Mouse (Mus musculus): ENCODE measurements around the gene Zrsr1. TPM values are rescaled to one million over a fixed set of nuclear protein-coding genes. Genes with fewer than 3 reads are reported as not detected.

Gene Zrsr1
- 6.4 and 7.3 TPM in 2 replicates for total RNA-seq (2014; fragmentation: Nextera tagmentation)
- total RNA-seq (2017) = 16.3 and 23.6 TPM in 2 replicates

DNA sequence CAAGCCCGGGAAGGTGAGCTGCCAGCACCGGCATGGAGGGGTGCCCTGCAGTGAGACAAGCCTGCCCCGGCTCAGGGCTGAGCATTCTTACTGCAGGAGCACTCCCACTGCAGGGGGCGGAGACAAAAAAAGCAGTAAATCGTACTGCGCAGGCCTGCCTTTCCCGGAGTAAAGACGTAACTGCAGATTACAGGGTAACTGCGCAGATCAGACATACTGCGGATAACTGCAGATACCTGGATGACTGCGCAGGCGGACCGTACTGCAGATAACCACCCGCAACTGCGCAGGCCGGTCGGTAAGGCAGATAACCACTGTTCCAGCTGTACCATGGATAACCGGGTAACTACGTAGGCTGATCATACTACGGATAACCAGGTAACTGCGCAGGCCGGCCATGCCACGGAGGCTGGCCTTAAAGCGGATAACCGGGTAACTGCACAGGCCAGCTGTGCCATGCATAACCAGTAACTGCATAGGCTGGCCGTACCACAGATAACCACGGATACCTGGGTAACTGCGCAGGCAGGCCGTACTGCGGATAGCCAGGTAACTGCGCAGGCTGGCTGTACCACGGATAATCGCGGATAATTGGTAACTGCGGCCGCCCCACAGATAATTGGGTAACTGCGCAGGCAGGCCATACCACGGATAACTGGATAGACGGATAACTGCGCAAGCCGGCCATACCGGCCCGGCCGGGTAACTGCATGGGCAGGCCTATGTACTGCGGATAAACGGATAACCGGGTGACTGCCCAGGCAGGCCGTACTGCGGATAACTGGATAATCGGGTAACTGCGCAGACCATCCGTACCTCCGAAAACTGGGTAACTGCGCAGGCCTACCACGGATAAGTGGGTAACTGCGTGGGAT, at the start of gene Zrsr1:
Zrsr1 (plus strand) TSS at position 171 of the 875 bp plus-strand sequence.
- peak; percentile 79 for ATAC-seq (replicated peaks; ENCODE audit: low FRiP score, low TSS enrichment, poor library complexity, severe bottlenecking)

DNA sequence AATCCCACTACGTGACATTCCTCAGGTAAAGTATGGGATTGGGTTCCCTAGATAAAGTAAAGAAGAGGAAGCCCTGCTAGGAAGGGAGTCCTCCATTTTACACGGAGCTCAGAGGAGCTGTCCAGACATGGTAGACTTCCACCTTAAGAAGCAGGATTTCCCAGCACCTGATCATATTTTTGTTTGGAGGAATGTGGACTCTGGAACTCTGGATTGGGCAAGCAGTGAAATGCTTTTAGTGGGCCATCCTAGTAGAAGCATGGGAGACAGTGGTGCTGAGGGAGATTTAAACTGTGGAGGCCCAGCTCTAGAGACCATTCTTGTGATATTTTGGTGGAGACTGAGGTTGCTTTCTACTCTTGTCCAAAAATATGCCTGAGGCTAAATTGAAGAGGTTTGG, 49.3 kb upstream of the Zrsr1 start:
- no peak for ATAC-seq (replicated peaks; ENCODE audit: low FRiP score, low TSS enrichment, poor library complexity, severe bottlenecking)

DNA sequence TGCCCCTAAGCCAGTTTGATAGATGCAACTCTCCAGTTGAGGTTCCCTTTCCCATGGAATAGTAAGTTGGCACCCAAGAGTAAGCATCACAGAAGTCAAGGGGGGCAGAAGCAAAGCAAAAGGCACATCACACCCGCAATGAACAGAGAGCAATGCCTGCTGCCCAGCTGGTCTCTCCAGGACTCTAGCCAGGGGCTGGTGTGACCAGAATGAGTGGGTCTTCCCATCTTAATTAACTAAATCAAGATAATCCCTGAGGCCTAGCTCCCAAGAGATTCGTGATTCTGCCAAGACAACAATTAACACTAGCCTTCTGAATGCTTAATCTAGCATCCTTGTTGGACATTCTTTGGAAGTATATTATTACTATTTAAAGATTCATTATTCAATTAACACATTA, 48.2 kb upstream of the Zrsr1 start:
- ATAC-seq (replicated peaks; ENCODE audit: low FRiP score, low TSS enrichment, poor library complexity, severe bottlenecking) = no peak

DNA sequence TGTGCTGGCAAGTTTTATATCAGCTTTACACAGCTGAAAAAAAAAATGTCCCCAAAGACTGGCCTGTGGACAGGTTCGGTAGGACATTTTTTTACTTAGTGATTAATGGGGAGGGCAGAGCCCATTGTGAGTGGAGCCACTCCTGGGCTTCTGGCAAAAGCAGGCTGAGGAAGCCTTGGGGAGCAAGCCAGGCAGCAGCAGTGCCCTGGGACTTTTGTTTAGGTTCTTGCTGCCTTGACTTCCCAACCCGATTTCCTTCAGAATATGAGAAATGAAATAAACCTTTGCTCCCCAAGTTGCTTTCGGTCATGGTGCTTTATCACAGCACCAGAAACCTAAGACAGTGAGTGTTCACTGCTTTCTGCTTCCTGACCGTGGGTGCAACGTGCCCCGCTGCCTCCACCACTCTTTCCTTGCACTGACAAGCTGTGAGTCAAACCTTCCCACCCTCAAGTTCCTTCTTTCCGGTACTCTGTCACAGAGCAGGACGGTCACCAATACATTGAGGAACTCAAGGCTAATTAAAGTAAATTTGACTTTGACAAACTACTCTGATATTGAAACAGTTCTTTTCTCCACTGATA, 43.1 kb upstream of the Zrsr1 start:
- ATAC-seq (replicated peaks; ENCODE audit: low FRiP score, low TSS enrichment, poor library complexity, severe bottlenecking) = no peak

DNA sequence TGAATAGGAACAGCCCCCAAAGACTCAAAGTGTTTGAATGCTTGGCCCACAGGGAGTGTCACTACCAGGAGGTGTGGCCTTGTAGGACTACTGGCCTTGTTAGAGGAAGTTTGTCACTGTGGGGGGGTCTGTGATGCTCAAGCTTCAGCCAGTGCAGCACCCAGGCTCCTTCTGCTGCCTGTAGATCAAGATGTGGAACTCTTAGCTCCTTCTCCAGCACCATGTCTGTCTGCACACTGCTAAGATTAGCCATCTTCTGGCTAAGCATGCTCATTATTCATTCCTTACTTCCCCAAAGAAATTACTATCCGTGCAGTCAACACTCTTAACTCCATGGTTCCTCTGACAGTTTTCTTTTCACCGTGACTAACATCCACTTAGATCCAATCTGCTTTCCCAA, 41.7 kb upstream of the Zrsr1 start:
- ATAC-seq (replicated peaks; ENCODE audit: low FRiP score, low TSS enrichment, poor library complexity, severe bottlenecking) = no peak

DNA sequence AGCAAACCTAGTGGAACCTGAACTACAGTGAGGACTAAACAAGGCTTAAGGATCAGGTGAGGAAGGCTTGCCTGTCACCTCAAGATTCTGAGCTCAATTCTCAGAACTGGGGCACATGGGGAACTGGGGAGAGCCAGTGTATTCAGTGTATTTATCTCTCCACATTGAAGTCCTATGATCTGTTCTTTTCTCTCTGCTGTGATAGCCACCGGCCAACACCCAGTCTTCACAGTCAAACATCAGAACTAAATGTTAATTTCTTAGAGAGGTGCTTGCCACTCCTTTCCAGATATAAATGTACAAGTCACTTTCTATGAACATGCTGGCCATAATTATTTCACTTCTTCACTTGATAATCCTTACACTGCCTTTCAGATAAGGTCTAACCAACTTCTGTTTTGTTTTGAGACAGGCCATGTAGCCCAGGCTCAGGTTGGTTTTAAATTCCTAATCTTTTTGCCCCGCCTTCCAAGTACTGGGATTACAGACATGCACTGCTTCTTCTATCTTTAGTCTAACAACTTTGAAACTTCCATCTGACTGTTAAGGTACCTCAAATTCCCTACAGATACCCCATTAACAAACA, 40.4 kb upstream of the Zrsr1 start:
- ATAC-seq (replicated peaks; ENCODE audit: low FRiP score, low TSS enrichment, poor library complexity, severe bottlenecking) = peak; percentile 15; the same call in 1 of the 2 replicates

DNA sequence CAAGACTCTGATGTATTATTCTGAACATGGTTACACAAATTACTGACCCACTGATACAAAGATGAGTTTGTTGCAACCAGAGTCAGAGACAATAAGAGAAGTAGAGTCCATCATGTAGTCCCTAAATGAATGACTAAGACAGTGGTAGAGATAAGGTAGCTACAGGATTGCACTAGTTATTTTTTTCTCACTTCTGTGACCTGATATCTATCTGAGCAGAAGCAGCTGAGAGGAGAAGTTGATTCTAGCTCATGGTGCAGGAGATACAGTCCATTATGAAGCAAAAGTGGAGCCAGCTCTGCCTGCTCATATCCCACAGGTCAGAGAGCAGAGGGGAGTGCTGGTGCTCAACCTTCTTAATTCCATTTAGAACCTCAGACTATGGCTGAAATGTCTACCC, 39.6 kb upstream of the Zrsr1 start:
- peak; percentile 61 for ATAC-seq (replicated peaks; ENCODE audit: low FRiP score, low TSS enrichment, poor library complexity, severe bottlenecking)

DNA sequence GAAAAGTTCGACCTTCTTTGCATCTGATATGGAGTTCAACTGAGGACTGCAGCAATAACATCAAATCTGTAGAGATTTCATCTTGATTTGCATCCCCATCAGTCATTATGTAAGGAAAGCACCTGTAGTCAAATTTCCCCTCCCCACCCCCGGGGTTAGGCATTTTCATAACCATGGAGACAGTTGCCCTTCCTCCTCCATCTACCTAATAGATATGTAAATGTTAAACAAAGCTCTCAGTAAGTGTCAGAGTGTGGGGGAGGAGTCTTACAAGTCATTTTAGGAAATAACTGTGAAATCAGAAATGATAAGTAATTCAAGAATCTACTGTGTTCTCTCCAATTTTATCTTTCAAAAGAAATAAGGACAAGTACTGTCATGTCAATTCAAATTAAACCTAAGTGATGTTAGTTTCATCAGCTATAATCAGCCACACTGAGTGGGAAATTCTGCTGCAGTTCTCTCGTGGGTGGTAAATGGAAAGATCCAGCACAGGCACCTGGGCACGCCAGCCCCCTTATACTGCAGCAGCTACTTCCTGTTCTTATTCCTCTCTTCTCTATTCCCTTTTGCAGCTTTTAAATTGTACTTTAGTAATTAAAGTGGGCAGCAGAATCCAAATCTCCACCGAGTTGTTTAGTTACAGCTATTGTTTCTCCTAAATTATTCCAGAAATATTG, 35.2 kb upstream of the Zrsr1 start:
- no peak for ATAC-seq (replicated peaks; ENCODE audit: low FRiP score, low TSS enrichment, poor library complexity, severe bottlenecking)

DNA sequence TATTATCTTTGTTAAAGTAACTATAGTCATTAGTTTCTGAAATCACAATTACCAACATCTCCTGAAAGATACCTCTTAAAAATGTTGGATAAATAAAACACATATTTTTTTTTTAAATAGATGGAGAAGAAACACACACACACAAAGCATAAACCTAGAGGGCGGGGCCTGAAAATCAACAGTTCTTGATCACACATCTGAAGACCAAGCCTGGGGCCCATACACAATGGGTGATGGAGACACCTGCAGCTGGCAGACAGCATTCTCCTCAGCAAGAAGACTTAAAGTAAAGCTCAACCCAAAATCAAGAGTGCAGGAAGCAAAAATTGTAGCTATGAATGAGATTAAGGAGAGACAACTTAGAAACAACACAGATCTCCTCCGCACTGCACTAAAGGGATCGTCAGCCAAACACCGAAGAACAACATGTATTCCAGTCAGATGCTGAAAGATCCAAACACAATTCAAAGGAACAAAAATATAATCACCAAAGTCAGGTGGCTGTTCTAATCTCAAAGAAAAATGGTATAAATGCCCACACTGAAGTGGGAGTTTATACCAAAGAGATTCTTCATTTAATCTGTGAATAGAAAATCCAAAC, 34.0 kb upstream of the Zrsr1 start:
- ATAC-seq (replicated peaks; ENCODE audit: low FRiP score, low TSS enrichment, poor library complexity, severe bottlenecking) = no peak

DNA sequence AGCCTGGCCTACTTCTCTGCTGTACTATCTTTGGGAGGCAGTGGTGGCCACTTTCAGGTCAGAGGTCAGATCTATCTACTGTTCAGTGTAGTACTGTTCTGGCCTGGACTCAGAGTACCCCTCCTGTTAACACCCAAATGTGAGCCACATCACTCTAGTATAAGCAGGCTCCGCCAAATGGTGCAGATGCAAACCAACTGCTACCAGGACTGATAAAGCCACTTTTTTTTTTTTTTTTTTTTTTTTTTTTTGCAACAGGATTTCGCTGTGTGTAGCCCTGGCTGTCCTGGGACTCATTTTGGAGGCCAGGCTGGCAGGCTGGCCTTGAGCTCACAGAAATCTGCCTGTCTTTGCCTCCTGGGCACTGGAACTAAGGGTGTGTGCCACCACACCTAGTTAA, 32.8 kb upstream of the Zrsr1 start:
- ATAC-seq (replicated peaks; ENCODE audit: low FRiP score, low TSS enrichment, poor library complexity, severe bottlenecking) = peak; percentile 68; the same call in 1 of the 2 replicates

DNA sequence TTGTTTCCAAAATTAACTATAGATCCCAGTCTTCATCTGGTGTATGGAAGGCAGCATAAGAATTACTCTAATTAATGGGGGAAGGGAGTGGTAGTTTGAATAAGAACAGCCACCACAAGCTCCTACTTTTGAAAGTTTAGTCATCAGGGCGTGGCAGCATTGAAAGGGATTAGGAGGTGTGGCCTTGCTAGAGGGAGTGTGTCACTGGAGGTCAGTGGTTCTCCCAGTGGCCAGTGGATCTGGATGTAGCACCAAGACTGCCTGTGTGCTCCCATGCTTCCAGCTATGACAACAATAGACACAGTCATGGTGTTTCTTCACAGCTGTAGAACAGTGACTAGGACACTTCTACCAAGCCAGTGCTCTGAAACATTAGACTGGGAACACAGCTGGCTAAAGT, 22.7 kb upstream of the Zrsr1 start:
- ATAC-seq (replicated peaks; ENCODE audit: low FRiP score, low TSS enrichment, poor library complexity, severe bottlenecking) = peak; percentile 75

DNA sequence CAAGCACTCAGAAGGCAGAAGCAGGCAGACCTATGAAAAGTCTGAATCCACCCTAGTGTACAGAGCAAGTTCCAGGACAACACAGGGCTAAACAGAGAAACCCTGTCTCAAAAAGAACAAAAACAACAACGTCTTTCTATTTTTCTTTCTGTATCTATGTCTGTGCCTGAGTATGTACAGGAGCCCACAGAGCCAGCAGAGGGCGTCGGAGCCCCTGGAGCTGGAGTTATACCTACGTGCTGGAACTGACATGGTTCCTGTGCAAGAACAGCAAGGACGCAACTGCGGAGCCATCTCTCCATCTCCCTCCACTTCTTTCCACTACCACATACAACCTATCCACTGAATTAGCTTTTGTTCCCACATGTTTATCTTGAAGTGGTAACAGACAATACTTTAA, 21.7 kb upstream of the Zrsr1 start:
- ATAC-seq (replicated peaks; ENCODE audit: low FRiP score, low TSS enrichment, poor library complexity, severe bottlenecking) = peak; percentile 57; the same call in 1 of the 2 replicates

DNA sequence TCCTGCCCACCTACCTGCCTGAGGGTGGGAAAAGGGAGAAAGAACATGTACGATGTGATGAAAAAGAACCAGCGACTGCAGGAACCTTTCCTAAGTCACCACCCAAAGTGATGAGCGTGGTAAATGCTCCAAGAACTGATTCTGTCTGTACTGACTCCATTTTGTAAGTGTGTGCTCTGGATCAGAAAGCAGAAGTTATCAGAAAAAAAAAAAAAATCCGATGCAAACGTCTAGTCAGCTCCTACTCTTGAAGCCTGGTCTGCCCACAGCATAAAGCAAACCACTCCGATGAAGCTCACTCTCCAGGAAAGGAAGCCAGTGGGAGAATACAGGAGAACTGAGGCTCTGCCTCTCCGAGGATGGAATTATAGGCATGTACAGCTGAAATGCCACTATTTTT, 19.1 kb upstream of the Zrsr1 start:
- no peak for ATAC-seq (replicated peaks; ENCODE audit: low FRiP score, low TSS enrichment, poor library complexity, severe bottlenecking)

DNA sequence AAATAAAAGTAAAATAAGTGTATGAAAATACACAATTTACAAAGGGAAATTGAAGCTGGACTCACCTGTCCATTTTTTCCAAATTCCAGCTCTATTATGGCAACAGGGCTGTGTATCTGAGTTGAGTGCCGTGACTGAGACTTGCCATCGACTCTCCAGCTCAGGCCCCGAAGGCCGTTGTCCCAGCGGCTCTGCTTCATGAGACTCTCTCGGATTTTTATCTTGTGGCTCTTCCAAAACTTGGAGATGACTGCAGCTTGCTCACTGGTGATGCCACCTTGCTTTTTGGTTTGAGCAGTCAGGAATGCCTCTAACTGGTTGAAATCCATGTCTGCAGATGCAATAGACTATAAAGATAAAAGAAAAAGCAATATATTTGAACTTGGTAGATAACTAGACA, 15.5 kb upstream of the Zrsr1 start:
- no peak for ATAC-seq (replicated peaks; ENCODE audit: low FRiP score, low TSS enrichment, poor library complexity, severe bottlenecking)

DNA sequence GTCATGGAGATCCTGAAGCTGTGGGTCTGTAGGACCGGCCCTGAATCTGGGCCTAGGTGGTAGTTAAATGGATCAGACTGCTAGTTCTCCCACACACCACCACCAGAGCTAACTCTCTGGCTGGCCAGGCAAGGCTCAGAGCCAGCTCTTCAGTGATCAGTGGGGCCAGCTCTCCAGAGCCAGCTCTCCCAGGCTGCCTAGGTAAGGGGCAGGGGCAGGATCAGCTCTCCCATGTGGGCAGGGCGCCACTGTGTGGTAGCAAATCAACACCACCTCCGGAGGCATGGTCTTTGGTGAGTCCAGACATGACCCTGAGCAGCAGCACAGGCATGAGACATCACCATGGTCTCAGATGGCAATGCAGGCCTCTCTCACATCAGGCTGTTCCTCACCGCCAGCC, 15.0 kb upstream of the Zrsr1 start:
- ATAC-seq (replicated peaks; ENCODE audit: low FRiP score, low TSS enrichment, poor library complexity, severe bottlenecking) = peak; percentile 91

DNA sequence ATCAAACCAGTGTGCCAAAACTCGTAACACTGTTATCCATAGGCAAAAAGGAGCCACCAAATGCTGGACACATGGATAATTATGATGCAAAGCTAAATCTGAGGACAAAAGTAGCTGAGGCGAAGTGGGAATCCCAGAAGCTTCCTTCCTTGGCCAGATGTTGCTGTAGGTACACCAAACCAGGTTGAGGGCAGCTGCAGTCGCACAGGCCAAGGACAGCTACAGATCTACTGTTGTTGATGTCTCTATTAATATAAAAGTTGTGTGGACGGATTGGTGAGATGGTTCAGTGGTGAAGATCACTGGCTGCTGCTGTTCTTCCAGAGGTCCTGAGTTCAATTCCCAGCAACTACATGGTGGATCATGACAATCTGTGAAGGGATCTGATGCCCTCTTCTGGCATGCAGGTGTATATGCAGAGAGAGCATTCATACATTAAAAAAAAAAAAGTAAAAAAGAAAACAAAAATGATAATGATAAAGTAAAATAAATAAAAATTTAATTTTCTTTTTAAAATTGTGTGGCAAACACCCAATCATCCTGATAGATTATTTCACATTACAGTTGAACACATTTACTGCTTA, 13.9 kb upstream of the Zrsr1 start:
- no peak for ATAC-seq (replicated peaks; ENCODE audit: low FRiP score, low TSS enrichment, poor library complexity, severe bottlenecking)

DNA sequence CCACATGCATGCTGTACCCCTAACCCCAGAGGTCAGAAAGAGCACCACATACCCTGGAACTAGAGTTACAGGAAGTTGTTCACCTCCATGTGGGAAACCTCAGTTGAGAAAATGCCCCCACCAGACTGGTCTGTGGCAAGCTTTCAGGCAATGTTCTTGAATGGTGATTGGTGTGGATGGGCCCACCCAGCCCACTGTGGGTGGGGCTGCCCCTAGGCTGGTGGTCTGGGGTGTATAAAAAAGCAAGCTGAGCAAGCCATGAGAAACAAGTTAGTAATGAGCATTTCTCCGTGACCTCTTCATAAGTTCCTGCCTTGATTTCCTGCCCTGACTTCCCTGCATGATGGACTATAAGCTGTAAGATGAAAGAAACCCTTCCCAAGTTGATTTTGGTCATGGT, 9.7 kb upstream of the Zrsr1 start:
- ATAC-seq (replicated peaks; ENCODE audit: low FRiP score, low TSS enrichment, poor library complexity, severe bottlenecking) = no peak

DNA sequence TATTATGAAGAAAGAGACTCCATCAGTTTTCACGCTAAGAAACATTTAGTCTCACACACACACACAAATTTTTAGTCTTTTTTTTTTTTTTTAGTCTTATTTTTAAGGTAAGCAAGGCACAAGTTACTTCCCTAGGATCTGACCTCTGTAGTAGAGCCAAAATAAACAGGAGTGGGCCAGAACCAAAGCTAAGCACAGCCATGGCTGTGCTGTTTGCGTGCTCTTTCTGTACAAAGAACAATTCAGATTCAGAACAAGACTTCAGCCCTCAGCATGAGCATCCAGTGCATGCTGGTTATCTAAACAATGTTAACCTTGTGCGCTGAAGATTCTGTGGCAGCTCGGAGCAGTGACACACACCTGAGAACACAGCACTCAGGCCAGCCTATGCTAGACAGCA, 7.4 kb upstream of the Zrsr1 start:
- ATAC-seq (replicated peaks; ENCODE audit: low FRiP score, low TSS enrichment, poor library complexity, severe bottlenecking) = no peak

DNA sequence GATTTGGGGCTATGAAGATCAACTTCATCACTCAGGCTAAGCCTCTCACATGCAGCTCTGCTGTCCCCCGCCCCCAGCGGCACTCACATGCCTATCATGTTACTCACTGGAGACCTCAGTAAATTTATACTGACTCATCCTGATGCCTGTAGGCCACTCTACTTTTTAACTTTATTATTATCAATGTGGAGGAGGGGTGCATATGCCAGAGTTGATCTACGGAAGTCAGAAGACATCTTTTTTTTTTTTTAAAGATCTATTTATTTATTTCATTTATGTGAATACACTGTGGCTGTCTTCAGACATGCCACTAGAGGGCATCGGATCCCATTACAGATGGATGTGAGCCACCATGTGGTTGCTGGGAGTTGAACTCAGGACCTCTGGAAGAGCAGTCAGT, 6.3 kb upstream of the Zrsr1 start:
- ATAC-seq (replicated peaks; ENCODE audit: low FRiP score, low TSS enrichment, poor library complexity, severe bottlenecking) = no peak

Measured in megakaryocyte-erythroid progenitor cell, adult 5-6 weeks (primary cell).